Mouse (Mus musculus): ENCODE measurements around the gene Diaph3. TPM values are rescaled to one million over a fixed set of nuclear protein-coding genes. Genes with fewer than 3 reads are reported as not detected.
"Not testable (repeated sequence)": the region's sequence is repeated elsewhere in the genome, so short reads cannot be mapped to it uniquely, and the experiment has no call there.

Diaph3 gene
- polyA plus RNA-seq, 1 experiment, result 0.65 TPM

DNA sequence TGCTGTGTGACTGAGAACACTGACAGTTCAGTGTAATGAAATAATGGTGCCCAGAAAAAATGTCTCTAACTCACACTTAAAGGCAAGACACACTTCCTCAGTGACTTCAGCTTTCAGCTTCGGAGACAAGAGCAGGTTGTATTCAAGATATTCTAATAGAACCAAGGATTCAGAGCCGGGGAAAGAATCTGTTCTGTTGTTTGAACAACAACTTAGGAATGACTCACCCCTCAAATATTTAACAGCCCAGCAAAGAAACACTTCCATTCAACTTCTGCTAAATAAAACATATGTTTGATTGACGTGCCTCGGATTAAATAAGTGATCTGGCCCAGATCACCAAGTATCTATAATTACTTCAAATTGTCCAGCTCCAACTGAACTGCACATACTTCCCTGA lies 52.1 kb downstream of the Diaph3 start:
- TF ChIP-seq POLR2A (IDR thresholded peaks at IDR 0.05; ENCODE audit: borderline replicate concordance, extremely low read depth, low read depth, low read length) (no peak), CTCF (IDR thresholded peaks at IDR 0.05; ENCODE audit: insufficient read depth, low read length) (no peak)
- WGBS, result 58% methylated on average over 4 of the region's 4 CpGs
- Histone ChIP-seq H3K4me1 (ENCODE audit: control insufficient read depth, insufficient read depth, low read length) (no peaks in the 10 kb centered on the region), H3K4me3 (replicated peaks; ENCODE audit: extremely low read depth, low read depth, low read length) (no peak overlapping the region)
- no peak for DNase-seq

DNA sequence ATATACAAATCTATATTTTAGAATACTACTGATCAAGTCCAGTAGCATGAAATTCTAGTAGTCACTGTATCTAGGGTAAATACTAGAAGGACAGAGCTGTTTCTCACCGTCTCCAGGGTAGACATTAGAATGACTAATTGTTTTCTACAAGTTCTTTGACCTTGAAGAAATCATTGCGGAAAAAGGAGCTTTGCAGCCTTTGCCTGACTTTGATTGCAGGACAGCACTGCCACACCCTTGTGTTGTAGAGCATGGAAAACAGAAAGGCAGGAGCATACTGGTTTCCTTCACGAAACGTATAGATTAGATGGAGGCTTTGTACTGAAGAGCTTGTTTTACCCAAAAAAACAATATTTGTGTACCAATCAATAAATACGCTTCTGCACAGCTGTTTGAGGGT lies 52.6 kb downstream of the Diaph3 start:
- no peaks in the 10 kb centered on the region for H3K4me1 ChIP-seq (ENCODE audit: control insufficient read depth, insufficient read depth, low read length)
- DNase-seq, result no peak
- WGBS, result 69% methylated on average over 5 of the region's 5 CpGs
- TF ChIP-seq POLR2A (IDR thresholded peaks at IDR 0.05; ENCODE audit: borderline replicate concordance, extremely low read depth, low read depth, low read length), result no peak
- TF ChIP-seq CTCF (IDR thresholded peaks at IDR 0.05; ENCODE audit: insufficient read depth, low read length), result no peak
- H3K4me3 ChIP-seq (replicated peaks; ENCODE audit: extremely low read depth, low read depth, low read length), result no peak overlapping the region

DNA sequence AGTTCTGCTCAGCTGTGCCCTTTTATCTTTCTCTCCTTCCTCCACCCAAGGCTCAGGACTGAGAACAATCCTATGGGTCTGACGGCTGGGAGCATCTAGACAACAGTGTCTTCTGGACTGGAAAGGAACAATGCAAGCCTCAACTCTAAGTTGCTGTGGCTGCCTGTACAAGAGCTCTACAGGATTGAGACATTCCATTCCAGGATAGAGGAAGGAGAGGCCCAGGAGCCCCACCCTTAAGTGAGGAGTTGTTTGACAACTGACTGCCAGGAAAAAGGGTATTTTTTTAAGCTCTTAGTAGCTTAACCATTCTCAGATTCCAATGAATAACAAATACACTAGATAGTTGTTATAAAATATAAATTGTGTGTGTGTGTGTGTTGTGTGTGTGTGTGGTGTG lies 53.0 kb downstream of the Diaph3 start:
- Histone ChIP-seq H3K4me3 (replicated peaks; ENCODE audit: extremely low read depth, low read depth, low read length) (no peak overlapping the region), H3K4me1 (ENCODE audit: control insufficient read depth, insufficient read depth, low read length) (no peaks in the 10 kb centered on the region)
- WGBS, result 81% methylated on average over 1 of the region's 1 CpGs
- TF ChIP-seq POLR2A (IDR thresholded peaks at IDR 0.05; ENCODE audit: borderline replicate concordance, extremely low read depth, low read depth, low read length) (no peak), CTCF (IDR thresholded peaks at IDR 0.05; ENCODE audit: insufficient read depth, low read length) (no peak)
- no peak for DNase-seq

DNA sequence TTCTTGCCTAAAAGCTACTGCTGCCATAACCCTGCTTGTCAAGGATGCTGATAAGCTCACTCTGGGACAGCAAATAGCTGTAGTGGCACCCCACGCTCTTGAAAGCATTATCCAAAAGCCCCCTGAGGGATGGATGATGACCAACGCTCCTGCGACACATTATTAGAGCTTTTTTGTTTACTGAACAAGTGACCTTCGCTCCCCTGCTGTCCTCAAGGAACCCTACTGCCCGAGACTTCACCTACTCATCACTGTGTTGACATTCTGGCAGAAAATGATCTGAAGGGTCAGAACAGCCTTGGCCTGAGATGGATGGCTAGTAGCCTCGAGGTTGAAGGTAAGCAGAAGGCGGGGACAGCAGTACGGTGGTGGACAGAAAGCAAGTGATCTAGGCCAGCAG lies 56.1 kb downstream of the Diaph3 start:
- not testable (repeated sequence) for H3K4me3 ChIP-seq (replicated peaks; ENCODE audit: extremely low read depth, low read depth, low read length); DNase-seq; H3K4me1 ChIP-seq (ENCODE audit: control insufficient read depth, insufficient read depth, low read length)
- WGBS, result 64% methylated on average over 8 of the region's 8 CpGs

DNA sequence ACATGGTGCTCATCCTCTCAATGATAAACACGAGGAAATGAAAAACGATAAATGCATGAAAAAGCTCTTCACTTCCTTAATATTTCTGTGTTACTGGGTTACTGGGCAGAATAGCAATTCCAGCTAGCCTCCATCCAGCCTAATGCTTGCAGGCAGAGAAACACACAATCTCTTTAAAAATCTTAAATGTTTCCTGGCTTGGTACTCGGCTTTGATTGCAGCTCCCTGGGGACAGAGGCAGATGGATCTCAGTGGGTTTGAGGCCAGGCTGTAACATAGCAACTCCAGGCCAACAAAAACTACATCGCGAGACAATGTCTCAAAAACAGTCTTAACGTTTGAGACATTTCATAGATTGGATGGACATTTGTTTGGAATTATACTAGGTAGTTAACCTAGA lies 57.1 kb downstream of the Diaph3 start:
- no peaks in the 10 kb centered on the region for H3K4me1 ChIP-seq (ENCODE audit: control insufficient read depth, insufficient read depth, low read length)
- no peak for DNase-seq
- 72% methylated on average over 6 of the region's 6 CpGs for WGBS
- no peak for TF ChIP-seq POLR2A (IDR thresholded peaks at IDR 0.05; ENCODE audit: borderline replicate concordance, extremely low read depth, low read depth, low read length)
- TF ChIP-seq CTCF (IDR thresholded peaks at IDR 0.05; ENCODE audit: insufficient read depth, low read length), result no peak
- H3K4me3 ChIP-seq (replicated peaks; ENCODE audit: extremely low read depth, low read depth, low read length), result no peak overlapping the region

DNA sequence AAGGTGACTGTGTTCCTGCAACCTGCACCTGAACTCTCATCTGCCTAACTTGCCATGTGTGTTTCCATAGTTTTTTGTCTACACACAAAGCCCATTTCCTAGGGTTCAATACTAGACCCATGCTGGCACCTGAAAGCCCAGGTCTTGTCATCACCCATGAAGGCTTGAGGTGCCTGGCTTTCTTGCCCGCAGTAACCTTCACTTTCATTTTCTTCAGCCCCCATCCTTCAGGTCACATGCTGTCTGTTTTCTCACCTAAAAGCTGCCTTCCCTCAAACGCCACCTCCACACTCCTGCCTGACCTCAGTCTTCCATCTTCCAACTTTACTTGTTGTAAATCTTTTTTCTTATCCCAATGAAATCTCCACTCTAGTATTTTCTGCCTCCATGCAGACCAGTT lies 61.3 kb downstream of the Diaph3 start:
- Histone ChIP-seq H3K4me3 (replicated peaks; ENCODE audit: extremely low read depth, low read depth, low read length) (no peak overlapping the region), H3K4me1 (ENCODE audit: control insufficient read depth, insufficient read depth, low read length) (no peaks in the 10 kb centered on the region)
- WGBS, result 88% methylated on average over 2 of the region's 2 CpGs
- no peak for DNase-seq
- no peak for TF ChIP-seq CTCF (IDR thresholded peaks at IDR 0.05; ENCODE audit: insufficient read depth, low read length)
- TF ChIP-seq POLR2A (IDR thresholded peaks at IDR 0.05; ENCODE audit: borderline replicate concordance, extremely low read depth, low read depth, low read length), result no peak

DNA sequence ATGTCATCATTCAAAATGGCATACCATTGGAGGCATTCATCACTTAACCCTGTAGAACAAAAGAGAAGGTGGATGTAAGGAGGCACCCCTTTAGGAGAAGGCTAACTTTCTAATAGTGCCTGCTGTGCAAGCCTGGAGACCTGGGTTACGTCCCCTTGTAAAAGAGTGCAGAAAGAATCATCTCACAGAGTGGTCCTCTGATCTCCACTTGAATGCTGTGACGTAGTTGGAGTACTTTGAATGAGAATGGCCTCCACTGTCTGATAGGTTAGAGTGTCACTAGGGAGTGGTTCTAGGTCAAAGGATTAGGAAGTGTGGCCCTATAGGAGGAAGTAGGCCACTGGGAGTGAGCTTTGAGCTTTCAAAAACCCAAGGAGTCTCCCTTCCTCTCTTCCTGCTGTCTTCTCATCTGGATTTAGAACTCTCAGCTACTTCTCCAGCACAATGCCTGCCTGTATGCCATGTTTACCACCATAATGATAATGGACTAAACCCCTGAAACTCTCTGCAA lies 66.0 kb downstream of the Diaph3 start:
- TF ChIP-seq POLR2A (IDR thresholded peaks at IDR 0.05; ENCODE audit: borderline replicate concordance, extremely low read depth, low read depth, low read length), result no peak
- no peak for TF ChIP-seq CTCF (IDR thresholded peaks at IDR 0.05; ENCODE audit: insufficient read depth, low read length)
- no peak overlapping the region for H3K4me3 ChIP-seq (replicated peaks; ENCODE audit: extremely low read depth, low read depth, low read length)
- no peak for DNase-seq
- no peaks in the 10 kb centered on the region for H3K4me1 ChIP-seq (ENCODE audit: control insufficient read depth, insufficient read depth, low read length)
- 90% methylated on average over 2 of the region's 2 CpGs for WGBS

DNA sequence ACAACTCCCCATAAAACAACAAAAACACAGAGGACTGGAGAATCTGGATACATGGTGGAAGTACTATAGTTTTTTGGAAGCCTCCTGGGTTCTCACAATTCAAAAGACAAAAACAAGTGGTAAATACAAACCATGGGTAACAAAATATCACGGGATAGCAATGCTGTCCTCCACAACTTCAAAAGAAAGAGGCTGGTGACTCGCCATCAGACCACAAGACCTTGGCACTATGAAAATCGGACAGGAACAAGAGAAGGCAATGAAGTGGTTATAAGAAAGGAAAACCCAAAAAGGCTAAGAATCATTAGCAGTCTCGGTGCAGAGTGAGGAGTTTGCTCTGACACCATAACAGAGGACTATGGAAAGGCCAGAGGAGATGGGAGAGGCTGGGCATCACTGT lies 76.8 kb downstream of the Diaph3 start:
- 95% methylated on average over 4 of the region's 4 CpGs for WGBS
- no peaks in the 10 kb centered on the region for H3K4me1 ChIP-seq (ENCODE audit: control insufficient read depth, insufficient read depth, low read length)
- no peak for TF ChIP-seq CTCF (IDR thresholded peaks at IDR 0.05; ENCODE audit: insufficient read depth, low read length)
- no peak for TF ChIP-seq POLR2A (IDR thresholded peaks at IDR 0.05; ENCODE audit: borderline replicate concordance, extremely low read depth, low read depth, low read length)
- H3K4me3 ChIP-seq (replicated peaks; ENCODE audit: extremely low read depth, low read depth, low read length), result no peak overlapping the region
- no peak for DNase-seq

DNA sequence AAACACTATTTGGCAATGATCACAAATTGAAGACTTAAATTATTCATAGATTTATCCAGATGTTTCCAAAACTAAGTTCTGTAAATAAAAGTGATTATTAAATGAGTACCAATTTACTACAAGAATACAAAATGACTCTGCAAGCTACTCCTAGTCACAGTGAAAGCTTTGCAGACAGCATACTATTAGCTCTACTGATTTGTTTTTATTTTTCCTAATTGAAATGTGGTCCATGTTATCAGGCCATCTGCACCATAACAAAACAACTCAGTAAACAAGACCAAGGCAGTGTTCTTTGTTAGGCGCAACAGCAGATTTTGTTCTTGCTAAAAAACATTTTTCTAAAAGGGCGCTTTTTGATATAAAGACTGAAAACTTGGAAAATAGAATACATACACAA lies 84.9 kb downstream of the Diaph3 start:
- TF ChIP-seq POLR2A (IDR thresholded peaks at IDR 0.05; ENCODE audit: borderline replicate concordance, extremely low read depth, low read depth, low read length), result no peak
- WGBS, result 98% methylated on average over 2 of the region's 2 CpGs
- DNase-seq, result no peak
- Histone ChIP-seq H3K4me1 (ENCODE audit: control insufficient read depth, insufficient read depth, low read length) (no peaks in the 10 kb centered on the region), H3K4me3 (replicated peaks; ENCODE audit: extremely low read depth, low read depth, low read length) (no peak overlapping the region)

DNA sequence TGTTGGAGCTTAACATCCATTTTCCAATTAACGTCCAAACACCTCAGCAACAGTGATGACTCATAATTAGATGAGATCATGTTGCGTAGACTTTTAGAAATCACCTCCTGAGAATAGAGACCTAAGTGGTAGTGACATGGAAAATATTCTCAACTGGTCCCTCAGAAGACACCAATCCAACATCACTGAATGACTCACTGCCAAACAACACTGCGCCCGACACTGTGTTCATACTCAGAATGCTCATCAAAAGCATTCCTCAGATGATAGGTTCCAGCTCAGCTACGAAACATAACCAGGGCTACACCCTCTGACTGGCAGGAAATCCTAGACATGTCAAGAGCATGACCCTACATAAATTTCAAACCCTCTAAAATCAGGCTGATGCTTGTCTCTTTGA lies 89.8 kb downstream of the Diaph3 start:
- TF ChIP-seq CTCF (IDR thresholded peaks at IDR 0.05; ENCODE audit: insufficient read depth, low read length), result no peak
- no peak for TF ChIP-seq POLR2A (IDR thresholded peaks at IDR 0.05; ENCODE audit: borderline replicate concordance, extremely low read depth, low read depth, low read length)
- no peaks in the 10 kb centered on the region for H3K4me1 ChIP-seq (ENCODE audit: control insufficient read depth, insufficient read depth, low read length)
- DNase-seq, result no peak
- 69% methylated on average over 5 of the region's 5 CpGs for WGBS
- H3K4me3 ChIP-seq (replicated peaks; ENCODE audit: extremely low read depth, low read depth, low read length), result no peak overlapping the region

DNA sequence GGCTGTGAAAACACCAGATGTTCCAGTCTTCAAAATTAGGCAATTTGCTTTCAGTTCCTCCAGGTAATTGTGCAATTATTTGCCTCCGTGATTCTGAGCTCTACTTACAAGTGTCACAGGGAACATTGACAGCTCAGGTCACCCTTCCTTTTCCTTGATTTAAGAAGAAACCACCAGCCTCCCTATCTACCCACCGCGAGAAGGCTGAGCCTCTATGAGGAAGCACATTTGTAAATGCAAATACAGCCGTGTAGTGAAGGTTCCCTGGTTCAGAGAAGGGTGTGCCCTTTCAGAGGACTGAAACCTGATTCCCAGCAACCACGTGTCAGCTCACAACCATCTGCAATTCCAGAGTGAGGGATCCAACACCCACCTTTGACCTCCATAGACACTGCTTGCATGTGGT lies 96.6 kb downstream of the Diaph3 start:
- WGBS, result 31% methylated on average over 5 of the region's 5 CpGs
- Histone ChIP-seq H3K4me1 (ENCODE audit: control insufficient read depth, insufficient read depth, low read length) (no peaks in the 10 kb centered on the region), H3K4me3 (replicated peaks; ENCODE audit: extremely low read depth, low read depth, low read length) (no peak overlapping the region)
- TF ChIP-seq CTCF (IDR thresholded peaks at IDR 0.05; ENCODE audit: insufficient read depth, low read length) (no peak), POLR2A (IDR thresholded peaks at IDR 0.05; ENCODE audit: borderline replicate concordance, extremely low read depth, low read depth, low read length) (no peak)
- no peak for DNase-seq

All from lung, adult 2 months (tissue).